Mouse (Mus musculus) forebrain, embryonic 11.5 days (tissue): ENCODE results near the gene Ddb1. TPM values are rescaled to one million over a fixed set of nuclear protein-coding genes. Genes with fewer than 3 reads are reported as not detected.

Experiments
- ATAC-seq: fragments of 200-750 bp; cut with Nextera tagmentation; replicated peaks from 2 replicates; pipeline ENCODE4 v1.8.0; 2017; ENCODE audit warnings: moderate TSS enrichment; ENCODE audit not compliant: low FRiP score
- DNase-seq: peaks from one replicate; pipeline ENCODE4 v3.0.0-alpha.2; 2017; ENCODE audit warnings: low spot score
- H3K27ac ChIP-seq: fragments of 300-500 bp; sonication (generic); 2 replicates; pipeline ENCODE4 v1.5.1; 2014; ENCODE audit warnings: low read depth, low read length
- H3K27me3 ChIP-seq: fragments of 300-500 bp; sonication (generic); 2 replicates; pipeline ENCODE4 v1.6.1; 2014; ENCODE audit warnings: mild to moderate bottlenecking, low read length, mixed read lengths; ENCODE audit not compliant: control insufficient read depth, insufficient read depth
- H3K36me3 ChIP-seq: fragments of 300-500 bp; sonication (generic); 2 replicates; pipeline ENCODE4 v1.6.1; 2014; ENCODE audit warnings: mild to moderate bottlenecking, low read length, moderate library complexity, mixed read lengths; ENCODE audit not compliant: control insufficient read depth, insufficient read depth
- H3K4me1 ChIP-seq: fragments of 300-500 bp; sonication (generic); replicated peaks from 2 replicates; pipeline ENCODE4 v1.6.1; 2014; ENCODE audit warnings: low read length, mixed read lengths; ENCODE audit not compliant: control insufficient read depth, insufficient read depth
- H3K4me2 ChIP-seq: fragments of 300-500 bp; sonication (generic); 2 replicates; pipeline ENCODE4 v1.6.1; 2014; ENCODE audit warnings: low read depth, mild to moderate bottlenecking, low read length, moderate library complexity, mixed read lengths; ENCODE audit not compliant: severe bottlenecking
- H3K4me3 ChIP-seq: fragments of 300-500 bp; sonication (generic); 2 replicates; pipeline ENCODE4 v1.5.1; 2014; ENCODE audit warnings: low read depth, low read length
- H3K9ac ChIP-seq: fragments of 300-500 bp; sonication (generic); 2 replicates; pipeline ENCODE4 v1.6.1; 2014; ENCODE audit warnings: low read length
- H3K9me3 ChIP-seq: fragments of 300-500 bp; sonication (generic); 2 replicates; pipeline ENCODE4 v1.6.1; 2016; ENCODE audit warnings: low read length, mixed read lengths; ENCODE audit not compliant: control insufficient read depth
- WGBS: fragments of 180-500 bp; shearing (Covaris S2); extraction: QIAGEN DNeasy Blood & Tissue Kit; methylation state at CpG from one replicate; pipeline ENCODE4 v1.1.7; 2014; 5-methylcytosine and 5-hydroxymethylcytosine counted together
- polyA plus RNA-seq: library from polyadenylated mRNA; unstranded; fragments of >200 nt; fragmentation: Nextera tagmentation; extraction: Ambion mirVana; gene quantifications from 2 replicates; pipeline ENCODE4 v1.2.1, GENCODE M21; 2014

Gene Ddb1
- polyA plus RNA-seq, 1 experiment from 2014 or later: 392 TPM

GRCm38 (mm10) chr19:10661919-10662318, 56.8 kb downstream of the Ddb1 start:
- Histone ChIP-seq H3K27ac (peak overlapping the region; percentile 25; the same call in 1 of the 2 replicates), H3K4me1 (no peaks in the 10 kb centered on the region), H3K9ac (no peak overlapping the region), H3K27me3 (no peaks in the 10 kb centered on the region), H3K36me3 (no peaks in the 10 kb centered on the region), H3K4me3 (no peak overlapping the region), H3K9me3 (no peaks in the 10 kb centered on the region), H3K4me2 (no peak overlapping the region)
- WGBS: 91% methylated on average over 2 of the region's 2 CpGs
- ATAC-seq (no peak), DNase-seq (no peak)

GRCm38 (mm10) chr19:10662665-10663064, 57.5 kb downstream of the Ddb1 start:
- H3K9me3 ChIP-seq: no peaks in the 10 kb centered on the region
- ATAC-seq: no peak
- WGBS: 83% methylated on average over 3 of the region's 3 CpGs

GRCm38 (mm10) chr19:10665093-10665492, 60.0 kb downstream of the Ddb1 start:
- H3K27ac ChIP-seq: no peak overlapping the region
- no peaks in the 10 kb centered on the region for H3K9me3 ChIP-seq
- 61% methylated on average over 3 of the region's 3 CpGs for WGBS
- H3K27me3 ChIP-seq: no peaks in the 10 kb centered on the region
- no peaks in the 10 kb centered on the region for H3K36me3 ChIP-seq
- DNase-seq: no peak
- H3K9ac ChIP-seq: no peak overlapping the region
- no peaks in the 10 kb centered on the region for H3K4me1 ChIP-seq
- ATAC-seq: peak; percentile 39; the same call in 1 of the 2 replicates
- H3K4me2 ChIP-seq: no peak overlapping the region
- no peak overlapping the region for H3K4me3 ChIP-seq

More at GRCm38 (mm10) chr19:10662665-10663064, 57.5 kb downstream of the Ddb1 start:
- H3K27ac ChIP-seq: no peak overlapping the region
- H3K9ac ChIP-seq: no peak overlapping the region
- no peaks in the 10 kb centered on the region for H3K27me3 ChIP-seq
- H3K4me2 ChIP-seq: no peak overlapping the region
- no peak overlapping the region for H3K4me3 ChIP-seq
- no peaks in the 10 kb centered on the region for H3K4me1 ChIP-seq
- no peak for DNase-seq
- H3K36me3 ChIP-seq: no peaks in the 10 kb centered on the region

GRCm38 (mm10) chr19:10665499-10665898, 60.4 kb downstream of the Ddb1 start:
- H3K27me3 ChIP-seq: no peaks in the 10 kb centered on the region
- H3K9ac ChIP-seq: no peak overlapping the region
- H3K27ac ChIP-seq: no peak overlapping the region
- 19% methylated on average over 2 of the region's 2 CpGs for WGBS
- H3K9me3 ChIP-seq: no peaks in the 10 kb centered on the region
- DNase-seq (peak; percentile 84), ATAC-seq (peak; percentile 63)
- no peaks in the 10 kb centered on the region for H3K36me3 ChIP-seq
- H3K4me3 ChIP-seq: no peak overlapping the region
- no peak overlapping the region for H3K4me2 ChIP-seq
- H3K4me1 ChIP-seq: no peaks in the 10 kb centered on the region

GRCm38 (mm10) chr19:10671319-10671718, 66.2 kb downstream of the Ddb1 start:
- H3K4me3 ChIP-seq: no peak overlapping the region
- no peak overlapping the region for H3K27ac ChIP-seq
- no peak overlapping the region for H3K4me2 ChIP-seq
- no peak for DNase-seq
- WGBS: 79% methylated on average over 4 of the region's 4 CpGs
- no peaks in the 10 kb centered on the region for H3K9me3 ChIP-seq
- no peaks in the 10 kb centered on the region for H3K4me1 ChIP-seq
- no peak for ATAC-seq
- no peaks in the 10 kb centered on the region for H3K36me3 ChIP-seq
- H3K9ac ChIP-seq: no peak overlapping the region
- no peaks in the 10 kb centered on the region for H3K27me3 ChIP-seq

GRCm38 (mm10) chr19:10671854-10672417, 66.8 kb downstream of the Ddb1 start:
- 76% methylated on average over 9 of the region's 9 CpGs for WGBS
- no peaks in the 10 kb centered on the region for H3K4me1 ChIP-seq

GRCm38 (mm10) chr19:10673275-10673674, 68.1 kb downstream of the Ddb1 start:
- ATAC-seq (no peak), DNase-seq (no peak)
- H3K36me3 ChIP-seq: no peaks in the 10 kb centered on the region
- H3K27me3 ChIP-seq: no peaks in the 10 kb centered on the region
- no peaks in the 10 kb centered on the region for H3K9me3 ChIP-seq
- H3K27ac ChIP-seq: no peak overlapping the region
- no peak overlapping the region for H3K4me2 ChIP-seq
- no peaks in the 10 kb centered on the region for H3K4me1 ChIP-seq
- H3K9ac ChIP-seq: no peak overlapping the region
- WGBS: 63% methylated on average over 1 of the region's 1 CpGs
- no peak overlapping the region for H3K4me3 ChIP-seq

More at GRCm38 (mm10) chr19:10671854-10672417, 66.8 kb downstream of the Ddb1 start:
- no peaks in the 10 kb centered on the region for H3K27me3 ChIP-seq
- no peaks in the 10 kb centered on the region for H3K36me3 ChIP-seq
- ATAC-seq (no peak), DNase-seq (no peak)
- no peak overlapping the region for H3K4me2 ChIP-seq
- no peak overlapping the region for H3K27ac ChIP-seq
- H3K9me3 ChIP-seq: no peaks in the 10 kb centered on the region
- no peak overlapping the region for H3K9ac ChIP-seq
- no peak overlapping the region for H3K4me3 ChIP-seq

- 0 out of 2 replicates have a peak, but pooled peaks cover 1% of the 10 kb centered on the region for H3K4me1 ChIP-seq
- ATAC-seq (no peak), DNase-seq (no peak)
- H3K36me3 ChIP-seq: no peaks in the 10 kb centered on the region
- H3K9ac ChIP-seq: no peak overlapping the region
- no peak overlapping the region for H3K4me2 ChIP-seq
- H3K4me3 ChIP-seq: no peak overlapping the region
- H3K27me3 ChIP-seq: no peaks in the 10 kb centered on the region
- 83% methylated on average over 16 of the region's 16 CpGs for WGBS
- H3K9me3 ChIP-seq: no peaks in the 10 kb centered on the region
- no peak overlapping the region for H3K27ac ChIP-seq
These were observed 71.5 kb downstream of the Ddb1 start for GRCm38 (mm10) chr19:10676656-10677055.
